Mouse (Mus musculus) ES-Bruce4 (cell line): Measurements from ENCODE around the gene Gm21119. TPM values are rescaled to one million over a fixed set of nuclear protein-coding genes. Genes with fewer than 3 reads are reported as not detected.
"Not testable (repeated sequence)": the region's sequence is repeated elsewhere in the genome, so short reads cannot be mapped to it uniquely, and the experiment has no call there.

ENCODE experiments used
- H3K27ac ChIP-seq: 2 replicates; pipeline ENCODE4 v1.5.1; 2012; ENCODE audit warnings: low read length, inconsistent platforms; ENCODE audit not compliant: insufficient read depth
- H3K27me3 ChIP-seq: 2 replicates; pipeline ENCODE4 v1.6.1; 2012; ENCODE audit warnings: mild to moderate bottlenecking, low read length, inconsistent platforms; ENCODE audit not compliant: control insufficient read depth, poor library complexity, insufficient read depth, severe bottlenecking
- H3K36me3 ChIP-seq: 2 replicates; pipeline ENCODE4 v1.6.1; 2012; ENCODE audit warnings: inconsistent platforms, mild to moderate bottlenecking, low read length, moderate library complexity; ENCODE audit not compliant: control insufficient read depth, poor library complexity, insufficient read depth, severe bottlenecking
- H3K4me1 ChIP-seq: one replicate; pipeline ENCODE4 v1.8.1; 2011; ENCODE audit warnings: low read length; ENCODE audit not compliant: control insufficient read depth, insufficient read depth
- H3K4me3 ChIP-seq: 2 replicates; pipeline ENCODE4 v1.5.1; 2011; ENCODE audit warnings: low read depth, mild to moderate bottlenecking, low read length
- H3K9ac ChIP-seq: 2 replicates; pipeline ENCODE4 v1.6.1; 2012; ENCODE audit warnings: low read depth, mild to moderate bottlenecking, inconsistent platforms; ENCODE audit not compliant: poor library complexity, severe bottlenecking
- H3K9me3 ChIP-seq: replicated peaks from 2 replicates; pipeline ENCODE4 v1.6.1; 2012; ENCODE audit warnings: mild to moderate bottlenecking, low read length, inconsistent platforms; ENCODE audit not compliant: control insufficient read depth, poor library complexity, insufficient read depth, severe bottlenecking
- polyA plus RNA-seq: library from polyadenylated mRNA; stranded (reverse); fragments of >200 nt; gene quantifications from 2 replicates; pipeline ENCODE4 v1.2.4, GENCODE M21; 2011; ENCODE audit warnings: low read depth; ENCODE audit not compliant: missing spikeins, insufficient read depth, insufficient read length

Gm21119 gene
- polyA plus RNA-seq, 1 experiment: 0.75 TPM

DNA sequence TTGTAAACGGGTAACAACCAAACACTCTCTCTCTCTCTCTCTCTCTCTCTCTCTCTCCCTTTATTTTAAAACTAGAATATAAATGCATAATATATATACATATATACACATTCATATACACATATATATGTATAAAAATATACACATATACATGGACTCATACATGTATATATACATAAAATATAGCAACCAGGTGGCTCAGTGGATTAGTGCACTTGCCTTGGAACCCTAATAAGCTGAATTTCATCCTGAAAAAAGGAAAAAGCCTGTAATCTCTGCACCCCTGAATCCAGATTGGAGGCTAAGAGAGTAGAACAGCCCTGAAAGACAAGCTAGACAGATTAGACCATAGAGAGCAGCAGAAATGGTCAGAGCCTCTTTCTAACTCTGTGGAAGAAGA, 28.8 kb downstream of the Gm21119 start:
- not testable (repeated sequence) for H3K4me3 ChIP-seq, H3K27me3 ChIP-seq, H3K27ac ChIP-seq, H3K36me3 ChIP-seq, H3K4me1 ChIP-seq, H3K9ac ChIP-seq, H3K9me3 ChIP-seq

DNA sequence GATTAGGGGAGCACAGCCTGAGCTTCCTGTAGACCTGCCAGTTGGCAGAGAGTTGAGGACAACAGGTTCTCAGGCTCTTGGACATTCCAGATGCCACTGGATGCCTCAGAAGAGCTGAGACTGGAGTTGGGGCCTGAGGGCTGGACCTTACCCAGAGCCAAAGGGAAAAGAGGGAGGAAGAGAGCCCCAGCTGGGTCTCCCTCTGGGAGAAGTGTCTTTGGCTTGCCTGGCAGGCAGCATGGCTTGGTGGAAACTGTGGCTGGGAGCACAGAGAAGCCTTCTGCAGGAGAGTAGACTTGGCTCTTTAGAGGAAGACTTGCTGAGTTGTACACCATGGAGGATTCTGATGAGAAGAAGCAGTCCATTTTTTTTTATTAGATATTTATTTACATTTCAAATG, 38.3 kb downstream of the Gm21119 start:
- not testable (repeated sequence) for H3K9ac ChIP-seq, H3K27ac ChIP-seq, H3K4me1 ChIP-seq, H3K4me3 ChIP-seq, H3K36me3 ChIP-seq, H3K9me3 ChIP-seq, H3K27me3 ChIP-seq

DNA sequence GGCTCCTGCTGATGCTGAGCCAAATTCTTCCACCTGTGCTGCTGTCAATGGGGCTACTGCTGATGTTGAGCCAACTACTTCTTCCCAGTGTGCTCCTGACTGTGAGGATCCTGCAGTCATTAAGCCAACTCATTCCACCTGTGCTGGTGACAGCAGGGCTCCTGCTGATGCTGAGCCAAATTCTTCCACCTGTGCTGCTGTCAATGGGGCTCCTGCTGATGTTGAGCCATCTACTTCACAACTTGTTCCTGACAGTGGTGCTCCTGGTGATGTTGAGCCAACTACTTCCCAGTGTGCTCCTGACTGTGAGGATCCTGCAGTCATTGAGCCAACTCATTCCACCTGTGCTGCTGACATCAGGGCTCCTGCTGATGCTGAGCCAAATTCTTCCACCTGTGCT, 63.7 kb downstream of the Gm21119 start:
- H3K27me3 ChIP-seq, H3K27ac ChIP-seq, H3K9me3 ChIP-seq, H3K4me1 ChIP-seq, H3K4me3 ChIP-seq, H3K9ac ChIP-seq, H3K36me3 ChIP-seq: not testable (repeated sequence)
